Mouse (Mus musculus) layer of hippocampus, adult 2 months (tissue): ENCODE measurements at regions not wholly inside any gene's neighbourhood (a gene's known extent, or its start where the extent isn't known, plus 50 kb on each side); places are given as distances from the start of the nearest gene placed in this dataset.
A peak's percentile ranks its signal among the peaks of the same experiment; 100 is the strongest.

Source experiments
- DNase-seq, 2 experiments: peaks; one replicate each; pipeline ENCODE4 v3.0.0; 2022; ENCODE audit warnings: low spot score in 2 of 2
- H3K27ac ChIP-seq: fragments of 200-600 bp; 2 replicates; pipeline ENCODE4 v1.8.1; 2022
- H3K4me3 ChIP-seq: fragments of 200-600 bp; 2 replicates; pipeline ENCODE4 v1.8.1; 2022; ENCODE audit warnings: mild to moderate bottlenecking
- CTCF ChIP-seq: fragments of 200-600 bp; conservative IDR thresholded peaks from 2 replicates; pipeline ENCODE4 v1.8.1; 2022; ENCODE audit warnings: antibody characterized with exemption, mild to moderate bottlenecking, moderate library complexity

GRCm38 (mm10) chr10:39316533-39316932 lies 52.1 kb upstream of the Fyn start:
- no peak overlapping the region for H3K4me3 ChIP-seq
- DNase-seq, result no peak
- no peak overlapping the region for H3K27ac ChIP-seq
- no peak for TF ChIP-seq CTCF

- Histone ChIP-seq H3K4me3 (no peak overlapping the region), H3K27ac (no peak overlapping the region)
- TF ChIP-seq CTCF, result no peak
- DNase-seq, result no peak
Measured at GRCm38 (mm10) chr10:39315434-39316174, 53.1 kb upstream of the Fyn start.

- TF ChIP-seq CTCF, result no peak
- Histone ChIP-seq H3K4me3 (no peak overlapping the region), H3K27ac (no peak overlapping the region)
- no peak for DNase-seq
Measured at GRCm38 (mm10) chr10:39311501-39311900, 57.2 kb upstream of the Fyn start.

GRCm38 (mm10) chr10:39308535-39308934 lies 60.1 kb upstream of the Fyn start:
- Histone ChIP-seq H3K4me3 (no peak overlapping the region), H3K27ac (no peak overlapping the region)
- TF ChIP-seq CTCF, result no peak
- no peak for DNase-seq

GRCm38 (mm10) chr10:39292703-39293496 lies 75.8 kb upstream of the Fyn start:
- Histone ChIP-seq H3K4me3 (no peak overlapping the region), H3K27ac (no peak overlapping the region)
- no peak for TF ChIP-seq CTCF
- no peak for DNase-seq

- Histone ChIP-seq H3K27ac (no peak overlapping the region), H3K4me3 (no peak overlapping the region)
- no peak for DNase-seq
- TF ChIP-seq CTCF, result no peak
Measured at GRCm38 (mm10) chr10:39291747-39292198, 76.9 kb upstream of the Fyn start.

GRCm38 (mm10) chr10:39291134-39291746 lies 77.4 kb upstream of the Fyn start:
- peak; percentile 34 to 43 for DNase-seq
- H3K27ac ChIP-seq, result no peak overlapping the region
- no peak for TF ChIP-seq CTCF

GRCm38 (mm10) chr10:39290245-39290644 lies 78.4 kb upstream of the Fyn start:
- Histone ChIP-seq H3K4me3 (no peak overlapping the region), H3K27ac (no peak overlapping the region)
- no peak for DNase-seq
- no peak for TF ChIP-seq CTCF

More at GRCm38 (mm10) chr10:39291134-39291746, 77.4 kb upstream of the Fyn start:
- no peak overlapping the region for H3K4me3 ChIP-seq

GRCm38 (mm10) chr10:39280366-39281000 lies 88.2 kb upstream of the Fyn start:
- DNase-seq, result no peak
- no peak for TF ChIP-seq CTCF
- no peak overlapping the region for H3K4me3 ChIP-seq
- no peak overlapping the region for H3K27ac ChIP-seq

GRCm38 (mm10) chr10:39274202-39274601 lies 94.5 kb upstream of the Fyn start:
- DNase-seq, result no peak

GRCm38 (mm10) chr10:39273426-39273825 lies 95.2 kb upstream of the Fyn start:
- DNase-seq, result no peak
- TF ChIP-seq CTCF, result no peak
- Histone ChIP-seq H3K4me3 (no peak overlapping the region), H3K27ac (no peak overlapping the region)

More at GRCm38 (mm10) chr10:39274202-39274601, 94.5 kb upstream of the Fyn start:
- TF ChIP-seq CTCF, result no peak
- H3K4me3 ChIP-seq, result no peak overlapping the region
- no peak overlapping the region for H3K27ac ChIP-seq

GRCm38 (mm10) chr10:39272387-39272949 lies 96.2 kb upstream of the Fyn start:
- DNase-seq, result no peak
- H3K4me3 ChIP-seq, result no peak overlapping the region
- TF ChIP-seq CTCF, result no peak
- no peak overlapping the region for H3K27ac ChIP-seq
